Mouse (Mus musculus): Measurements from ENCODE around the gene Plcl1.

Plcl1 gene

DNA sequence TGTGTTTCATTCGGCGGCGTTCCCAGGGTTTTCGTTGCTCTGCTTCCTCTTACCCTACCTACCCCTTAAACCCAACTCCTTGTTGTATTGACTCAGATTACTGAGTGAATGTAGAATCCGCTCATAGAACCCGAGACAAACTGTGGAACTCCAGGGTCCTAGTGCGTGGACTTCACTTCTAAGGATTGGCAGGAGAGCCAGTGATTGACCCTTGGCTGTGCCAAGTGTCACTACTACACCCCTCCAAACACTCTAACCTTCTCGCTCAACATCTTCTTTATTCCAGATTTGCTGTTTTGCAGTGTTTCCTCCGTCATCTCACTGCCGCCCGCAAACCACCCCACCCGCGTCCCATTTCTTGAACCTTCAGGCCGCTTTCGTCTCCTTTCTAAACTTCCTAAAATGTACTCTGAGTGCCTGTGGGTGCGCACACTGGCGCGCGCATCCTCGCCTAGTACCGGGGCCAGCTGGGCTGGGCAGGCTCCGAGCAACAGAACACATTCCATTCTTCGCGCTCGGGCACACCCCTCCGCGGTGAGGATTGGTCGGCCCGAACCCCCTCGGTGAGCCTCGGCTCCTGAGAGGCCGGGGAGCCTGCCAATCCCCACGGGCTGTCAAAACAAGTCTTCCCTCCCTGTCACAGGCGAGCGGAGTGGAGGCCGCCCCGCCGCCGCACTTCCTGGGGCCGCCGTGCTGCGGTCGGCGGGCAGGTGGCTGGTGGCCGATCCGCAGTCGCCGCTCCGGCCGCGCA, at the start of gene Plcl1:
Plcl1 (plus strand) TSS at position 650 of the 751 bp plus-strand sequence.
- CTCF ChIA-PET = interaction anchor here (0.8 to 2.3 kb wide), 3 partner anchors 352 to 469 kb away, joined by 4 to 7 read pairs (median 5); no protein-coding TSS in a partner anchor

DNA sequence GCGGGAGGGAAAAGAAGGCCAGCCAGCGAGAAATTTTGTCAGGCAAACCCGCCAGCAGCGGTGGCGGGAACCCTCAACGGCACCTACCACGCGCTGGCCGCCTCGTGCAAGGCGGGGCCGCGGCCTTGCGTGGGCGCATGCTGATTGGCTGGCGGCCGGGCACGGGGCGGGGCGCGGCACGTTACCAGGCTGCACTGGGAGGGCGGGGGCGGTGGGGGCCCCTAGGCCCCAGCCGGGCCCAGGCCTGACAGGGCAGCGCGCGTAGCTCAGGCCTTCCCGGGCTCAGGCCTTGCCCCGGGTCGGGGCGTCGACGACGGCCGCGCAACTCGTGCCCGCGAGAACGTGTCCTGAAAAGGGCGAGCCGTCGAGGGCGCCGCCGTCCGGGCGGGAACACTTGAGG, 43.1 kb upstream of the Plcl1 start:
- CTCF ChIA-PET = no interaction called here

DNA sequence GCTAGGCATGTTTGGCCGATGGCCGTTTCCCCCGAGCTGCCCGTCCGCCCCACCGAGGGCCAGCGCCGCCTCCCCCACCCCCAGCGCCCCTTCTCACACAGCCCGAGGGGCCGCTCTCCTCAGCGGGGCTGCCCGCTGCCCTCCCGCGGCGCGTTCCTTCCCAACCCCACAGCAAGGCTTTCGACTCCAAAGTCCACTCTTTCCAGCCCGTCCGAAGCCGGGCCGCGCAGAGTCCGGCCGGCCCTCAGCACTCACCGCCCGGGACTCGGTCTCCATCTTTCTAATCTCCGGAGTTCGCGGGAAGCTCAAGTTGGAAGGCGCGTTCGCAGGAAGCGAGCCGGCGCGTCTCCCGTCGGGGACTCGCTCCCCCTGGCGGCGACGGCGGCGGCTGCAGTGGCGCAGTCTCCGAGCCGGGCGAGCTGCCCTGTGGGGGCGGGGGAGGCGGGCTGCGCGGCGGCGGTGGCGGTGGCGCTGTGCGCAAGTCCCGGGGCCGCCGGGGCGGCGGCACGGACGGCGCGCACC, 42.6 kb upstream of the Plcl1 start, which contains the start of gene Boll:
Boll (minus strand) TSS at position 426 of the 522 bp plus-strand sequence.
- CTCF ChIA-PET = interaction anchor here (1.1 kb wide), 1 partner anchor 14 kb away, joined by 4 read pairs; no protein-coding TSS in a partner anchor

DNA sequence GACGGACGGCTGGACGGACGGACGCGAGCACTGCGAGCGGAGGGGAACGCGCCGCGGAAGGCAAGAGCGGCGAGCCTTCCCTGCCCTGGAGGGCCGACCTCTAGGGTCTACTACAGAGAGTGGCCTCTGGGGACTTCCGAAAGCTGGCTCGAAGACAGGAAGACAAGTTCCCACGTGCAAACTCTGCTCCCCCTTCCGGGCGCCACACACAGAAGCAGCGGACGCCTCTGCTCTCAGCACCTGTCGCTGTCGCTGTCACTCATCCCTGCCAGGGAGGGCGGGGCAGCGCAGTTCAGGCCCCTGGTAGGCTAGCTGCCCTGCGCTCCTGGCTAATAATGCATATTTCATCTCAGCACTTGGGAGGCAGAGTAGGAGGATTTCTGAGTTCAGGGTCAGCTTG, 42.1 kb upstream of the Plcl1 start:
- CTCF ChIA-PET = interaction anchor here (1.1 kb wide), 1 partner anchor 14 kb away, joined by 4 read pairs; no protein-coding TSS in a partner anchor

DNA sequence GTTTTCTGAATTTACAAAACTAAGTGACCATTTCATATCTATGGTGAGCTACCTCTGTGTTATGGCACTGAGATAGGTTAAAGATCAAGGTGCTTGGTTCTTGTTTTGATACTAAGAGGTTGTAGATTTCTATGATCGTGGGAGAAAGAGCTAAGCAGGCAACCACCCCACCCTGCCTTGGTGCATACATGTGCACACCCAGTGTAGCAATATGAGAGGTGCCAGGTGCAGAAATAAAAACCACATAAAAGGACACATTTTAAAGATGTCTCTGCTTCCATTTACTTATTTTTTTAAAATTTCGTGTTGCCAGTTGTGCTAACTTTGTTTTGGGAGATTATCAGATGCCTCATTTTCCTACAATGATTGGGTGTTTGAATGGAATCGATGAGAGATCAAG, 33.1 kb upstream of the Plcl1 start:
- CTCF ChIA-PET = no interaction called here

DNA sequence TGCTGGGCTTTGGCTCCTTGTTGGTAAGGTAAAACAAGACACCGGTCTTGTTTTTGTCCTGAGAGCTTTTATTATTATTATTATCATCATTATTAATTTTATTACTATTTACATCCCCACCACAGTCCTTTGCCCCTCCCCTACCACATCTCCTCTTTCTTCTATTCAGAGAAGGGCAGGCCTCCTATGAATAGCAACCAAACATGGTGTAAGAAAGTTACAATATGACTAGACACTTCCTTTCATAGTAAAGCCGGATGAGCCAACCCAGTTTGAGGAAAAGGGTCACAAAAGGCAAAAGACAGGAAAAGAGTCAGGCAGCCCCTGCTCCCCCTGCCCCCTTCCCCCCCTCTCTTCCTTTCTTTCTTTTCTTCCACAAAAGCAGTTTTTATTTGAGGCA, 25.2 kb upstream of the Plcl1 start:
- CTCF ChIA-PET = interaction anchor here (0.6 kb wide), 1 partner anchor 15 kb away, joined by 3 read pairs; no protein-coding TSS in a partner anchor

DNA sequence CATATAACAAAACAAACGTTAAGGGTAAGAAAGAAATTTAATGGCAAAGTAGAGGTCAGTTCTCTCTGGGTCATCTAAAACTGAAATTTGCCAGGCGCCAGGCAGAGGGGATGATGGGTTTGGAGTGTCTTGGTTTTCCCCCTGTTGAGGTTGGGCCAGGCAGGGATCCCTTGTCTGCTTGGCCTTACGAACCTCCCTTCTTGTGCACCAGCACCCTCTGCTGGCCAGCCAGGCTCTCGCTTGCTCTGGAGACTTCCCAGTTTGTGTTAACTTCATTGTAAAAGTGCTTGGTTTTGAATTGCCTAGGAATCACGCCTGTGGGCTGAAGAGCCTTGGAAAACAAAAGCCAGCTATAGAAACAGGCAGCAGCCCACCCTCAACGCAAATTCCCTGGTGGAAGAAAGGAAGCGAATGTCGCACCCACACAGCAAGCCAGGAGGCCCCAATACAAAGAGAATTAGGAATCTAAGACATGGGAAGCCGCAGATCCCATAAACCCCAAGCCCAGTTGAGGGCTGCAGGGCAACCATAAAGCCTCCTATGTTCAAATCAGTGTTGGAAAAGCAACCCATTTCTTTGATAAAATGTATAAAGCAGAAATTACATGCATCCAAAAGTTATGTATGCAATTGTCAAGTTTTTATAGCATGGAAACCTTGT, 22.5 kb upstream of the Plcl1 start:
- CTCF ChIA-PET = interaction anchor here (1.0 kb wide), 1 partner anchor 144 kb away, joined by 4 read pairs; no protein-coding TSS in a partner anchor

DNA sequence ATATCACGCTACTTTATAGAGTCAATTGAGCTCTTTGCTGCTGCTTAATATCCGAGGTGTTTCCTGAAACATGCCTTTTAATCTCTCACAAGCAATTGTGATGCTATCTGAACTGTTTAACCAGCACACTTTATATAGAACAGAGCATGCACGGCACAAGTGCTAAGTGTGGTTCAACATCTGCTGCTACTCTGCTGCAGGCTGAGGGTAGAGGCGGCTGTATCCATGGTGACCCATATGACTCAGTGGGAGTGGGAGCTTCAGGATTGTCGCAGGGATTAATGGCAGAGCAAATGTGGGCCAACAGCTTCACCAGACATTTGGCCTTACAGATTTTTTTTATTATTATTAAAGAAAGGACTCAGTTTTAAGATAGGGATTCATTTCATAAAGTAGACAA, 5.8 kb upstream of the Plcl1 start:
- CTCF ChIA-PET = interaction anchor here (0.6 kb wide), 1 partner anchor 11 kb away, joined by 3 read pairs; no protein-coding TSS in a partner anchor

DNA sequence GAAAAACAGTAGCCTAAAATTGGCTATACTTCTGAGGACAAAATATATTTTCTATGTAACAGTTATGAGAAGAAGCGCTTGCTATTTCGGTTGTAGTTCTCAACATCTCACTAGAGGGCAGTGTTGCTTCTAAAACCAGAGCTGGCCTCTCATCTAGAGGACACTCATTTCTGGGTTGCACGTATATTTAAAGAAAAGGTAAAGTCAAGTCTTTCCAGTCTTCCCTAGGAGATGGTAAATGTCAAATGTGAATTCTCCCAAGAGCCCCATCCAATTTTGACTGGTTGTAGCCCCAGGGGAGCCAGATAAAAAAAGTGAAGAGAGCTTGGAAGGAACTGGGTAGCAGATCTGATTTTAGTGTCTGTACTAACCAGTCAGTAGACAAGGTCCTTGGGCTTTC, 1.3 kb upstream of the Plcl1 start:
- CTCF ChIA-PET = interaction anchor here (0.8 to 2.3 kb wide), 4 partner anchors 9 to 470 kb away, joined by 3 to 7 read pairs (median 4); no protein-coding TSS in a partner anchor

DNA sequence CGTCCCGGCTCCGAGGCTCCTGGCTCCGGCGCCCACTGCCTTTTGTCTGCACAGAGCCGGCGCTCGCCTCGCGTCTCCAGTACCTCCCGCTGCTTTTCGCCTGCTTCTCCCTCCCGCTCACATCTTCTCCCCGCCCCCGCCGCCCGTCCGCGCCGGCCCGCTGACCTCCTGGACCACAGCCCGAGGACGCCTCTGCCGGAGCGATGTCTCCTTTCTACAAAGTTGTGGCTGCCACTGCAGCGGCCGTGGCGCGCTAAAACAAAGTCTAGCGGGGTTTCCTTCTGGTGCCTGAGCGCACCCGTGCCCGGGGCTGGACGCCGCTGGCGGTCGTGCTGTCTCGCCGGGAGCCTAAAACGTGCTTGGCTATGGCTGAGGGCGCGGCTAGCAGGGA, 297 bp downstream of the Plcl1 start:
- CTCF ChIA-PET = interaction anchor here (0.8 kb wide), 1 partner anchor 468 kb away, joined by 4 read pairs; no protein-coding TSS in a partner anchor

DNA sequence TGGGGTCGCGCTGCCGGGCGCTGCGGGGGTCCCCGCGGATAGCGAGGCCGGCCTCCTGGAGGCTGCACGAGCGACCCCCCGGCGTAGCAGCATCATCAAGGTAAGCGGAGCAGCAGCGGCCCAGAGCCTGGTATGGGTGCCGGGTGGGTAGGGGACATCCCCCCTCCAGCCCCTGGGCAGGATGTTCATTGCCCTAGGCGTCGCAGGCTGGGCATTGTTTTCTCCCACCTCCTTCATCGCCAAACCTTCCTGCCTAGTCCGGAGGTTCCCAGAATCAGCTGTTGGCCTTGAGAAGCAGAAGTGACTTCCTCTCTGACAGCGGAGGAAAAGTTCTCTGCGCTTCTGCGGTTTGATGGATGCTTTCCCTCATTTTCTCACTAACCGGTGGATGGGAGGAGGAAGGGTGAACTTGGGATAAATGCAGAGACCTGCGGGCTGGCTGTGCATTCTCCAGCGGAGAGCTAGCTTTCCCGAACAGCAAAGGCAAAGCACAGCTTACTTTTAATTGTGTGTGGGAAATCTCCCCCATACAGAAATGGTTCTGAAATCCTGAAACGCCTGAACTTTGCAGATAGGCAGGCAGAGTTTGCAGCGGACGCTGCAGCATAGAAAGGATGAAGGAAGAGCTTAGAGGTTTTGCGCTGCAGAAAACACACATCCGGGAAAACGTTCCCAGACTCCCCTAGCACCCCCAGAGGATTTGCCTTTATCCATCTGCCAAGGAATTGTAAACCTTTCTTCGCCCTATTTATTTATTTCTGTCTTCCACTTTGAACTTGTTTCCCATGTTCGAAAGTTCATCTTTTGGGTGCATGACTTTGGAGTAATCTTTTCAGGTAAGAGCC, 1.0 kb downstream of the Plcl1 start:
- CTCF ChIA-PET = interaction anchor here (0.8 kb wide), 1 partner anchor 467 kb away, joined by 4 read pairs; no protein-coding TSS in a partner anchor

DNA sequence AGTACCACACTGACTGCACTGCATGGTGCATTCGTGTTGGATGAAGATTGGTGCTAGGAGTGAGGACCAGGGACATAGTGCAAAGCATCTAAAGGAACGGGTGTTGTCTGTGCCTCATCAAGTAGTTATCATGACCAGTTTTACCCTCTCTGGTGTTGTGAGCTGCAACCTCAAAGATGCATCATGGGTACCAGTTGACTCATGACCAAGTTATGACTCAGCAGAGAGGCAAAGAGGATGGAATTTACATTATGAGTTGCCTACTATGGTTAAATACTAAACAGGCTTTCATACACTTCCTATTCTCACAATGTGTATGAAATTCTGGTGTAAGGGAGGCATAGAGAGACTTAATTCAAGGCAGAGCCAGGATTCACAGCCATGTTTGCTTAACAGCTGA, 4.9 kb downstream of the Plcl1 start:
- CTCF ChIA-PET = interaction anchor here (0.7 kb wide), 1 partner anchor 11 kb away, joined by 3 read pairs; no protein-coding TSS in a partner anchor

DNA sequence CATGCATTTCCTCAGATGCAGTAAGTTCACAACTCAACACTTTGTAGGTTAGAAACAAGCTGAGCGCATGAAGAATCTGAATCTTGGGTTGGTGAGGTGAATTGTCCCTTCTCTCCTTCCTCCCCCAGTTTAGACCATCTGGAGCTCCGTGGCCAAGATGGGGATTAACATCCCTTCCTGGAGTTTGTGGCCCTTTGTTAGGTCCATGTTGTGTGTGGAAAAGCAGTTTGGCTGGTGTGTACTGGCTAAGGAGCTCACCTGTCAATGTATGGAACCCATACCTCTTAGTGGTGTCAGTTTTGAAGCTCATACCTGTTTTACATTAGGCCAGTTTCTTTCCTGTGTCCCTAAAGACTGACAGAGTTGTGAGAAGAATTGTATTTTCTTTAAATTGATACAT, 5.4 kb downstream of the Plcl1 start:
- CTCF ChIA-PET = interaction anchor here (0.7 kb wide), 1 partner anchor 12 kb away, joined by 3 read pairs; no protein-coding TSS in a partner anchor

DNA sequence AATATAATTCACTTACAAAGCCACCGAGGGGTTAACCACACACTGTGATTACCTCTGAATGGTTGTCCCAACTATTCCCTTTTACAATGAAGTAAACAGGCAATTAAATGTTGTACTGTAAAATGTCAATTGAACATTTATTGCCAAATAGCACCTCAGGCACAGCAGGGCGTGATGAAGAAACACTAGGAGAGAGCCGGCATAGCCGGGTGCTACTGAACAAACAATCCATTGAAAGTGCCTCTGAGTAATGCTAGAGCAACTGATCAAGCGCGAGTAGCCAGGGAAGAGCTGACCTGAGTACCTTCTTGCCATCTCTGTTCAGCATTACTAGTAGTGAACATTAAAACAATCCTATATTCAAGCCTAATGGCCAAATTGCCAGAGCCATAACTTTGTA, 6.8 kb downstream of the Plcl1 start:
- CTCF ChIA-PET = no interaction called here

DNA sequence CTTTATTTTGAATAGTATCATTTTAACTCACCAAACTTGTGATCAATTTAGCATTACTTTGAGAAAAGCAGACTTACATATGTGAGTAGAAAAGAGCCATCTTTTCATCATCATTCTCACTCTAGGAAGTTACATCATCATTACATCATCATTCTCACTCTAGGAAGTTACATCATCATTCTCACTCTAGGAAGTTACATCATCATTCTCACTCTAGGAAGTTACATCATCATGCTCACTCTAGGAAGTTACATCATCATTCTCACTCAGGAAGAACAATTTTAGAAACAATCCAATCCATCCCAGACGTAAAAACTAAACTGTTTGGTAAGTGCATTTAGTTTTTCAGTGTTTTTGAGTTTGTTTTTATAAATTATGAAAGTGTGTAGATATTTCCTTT, 7.8 kb downstream of the Plcl1 start:
- CTCF ChIA-PET = no interaction called here

DNA sequence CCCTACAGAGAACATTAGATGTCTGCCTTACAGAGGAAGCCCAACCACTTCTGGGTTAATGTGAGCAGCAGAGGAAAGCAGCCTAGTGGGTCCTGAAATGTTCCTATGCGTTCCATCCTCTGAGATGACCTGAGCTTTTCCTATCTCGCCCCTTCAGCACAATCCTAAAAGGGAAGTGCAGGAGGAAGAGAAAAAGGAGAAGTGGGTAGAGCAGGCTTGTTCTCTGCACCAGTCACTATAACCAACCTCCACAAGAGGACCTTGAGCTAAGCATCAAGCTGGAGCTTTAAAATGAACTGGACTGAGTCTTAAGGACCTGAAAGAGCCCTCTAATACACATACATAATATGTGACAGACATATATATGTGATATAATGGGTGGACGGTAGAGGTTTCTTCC, 13.2 kb downstream of the Plcl1 start:
- CTCF ChIA-PET = no interaction called here

DNA sequence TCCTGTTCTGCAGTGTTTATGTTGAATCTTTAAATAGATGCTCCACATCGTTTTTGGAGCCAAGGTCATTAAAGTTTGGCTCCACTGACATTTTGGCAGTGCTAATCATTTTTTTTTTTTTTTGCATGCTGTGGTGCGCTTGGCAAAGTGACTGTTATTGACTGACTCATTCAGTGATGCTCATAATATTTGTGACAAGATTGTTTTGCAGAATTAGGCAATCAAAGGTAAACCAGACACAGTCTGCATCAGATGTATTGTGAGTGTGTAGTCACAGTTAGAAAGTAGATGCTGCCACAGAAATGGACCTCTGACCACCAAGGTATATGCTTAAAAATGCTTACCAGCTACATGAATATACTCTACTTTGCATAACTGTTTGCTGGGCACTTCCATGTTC, 21.9 kb downstream of the Plcl1 start:
- CTCF ChIA-PET = no interaction called here

DNA sequence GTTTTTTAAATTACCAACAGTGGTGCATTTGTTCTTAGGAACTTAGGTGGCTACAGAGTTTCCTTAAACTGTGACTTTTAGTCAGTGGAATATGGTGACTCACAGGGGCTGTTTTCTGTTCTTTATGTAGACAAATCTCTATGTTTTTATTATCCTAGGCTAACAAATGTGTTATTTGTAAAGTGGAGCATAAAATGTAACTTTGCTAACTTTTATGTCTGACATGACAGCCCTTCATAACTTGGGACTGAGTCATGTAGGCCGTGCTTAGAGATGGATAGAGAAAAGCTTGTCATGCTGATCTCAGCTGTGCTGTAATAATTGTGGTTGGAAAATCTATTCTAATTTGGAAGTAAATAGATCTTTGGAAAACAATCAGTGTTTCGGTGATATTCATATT, 23.3 kb downstream of the Plcl1 start:
- CTCF ChIA-PET = no interaction called here

DNA sequence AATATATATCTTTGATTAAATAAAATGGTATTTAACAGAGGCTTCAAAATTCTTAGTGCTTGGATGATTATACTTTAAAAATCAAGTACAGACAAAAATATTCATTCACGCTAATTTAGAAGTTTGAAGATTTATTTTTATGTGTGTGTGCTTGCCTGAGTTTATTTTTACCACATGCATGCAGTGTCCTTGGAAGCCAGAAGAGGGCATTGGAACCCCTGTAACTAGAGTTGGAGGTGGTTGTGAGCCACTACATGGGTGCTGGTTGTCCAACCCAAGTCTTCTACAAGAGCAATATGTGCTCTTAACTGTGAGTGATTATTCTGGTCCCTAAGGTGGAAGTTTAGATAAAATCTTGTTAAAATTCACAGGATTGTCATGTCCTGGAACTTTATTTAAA, 24.0 kb downstream of the Plcl1 start:
- CTCF ChIA-PET = interaction anchor here (0.8 kb wide), 1 partner anchor 10 kb away, joined by 4 read pairs; no protein-coding TSS in a partner anchor

DNA sequence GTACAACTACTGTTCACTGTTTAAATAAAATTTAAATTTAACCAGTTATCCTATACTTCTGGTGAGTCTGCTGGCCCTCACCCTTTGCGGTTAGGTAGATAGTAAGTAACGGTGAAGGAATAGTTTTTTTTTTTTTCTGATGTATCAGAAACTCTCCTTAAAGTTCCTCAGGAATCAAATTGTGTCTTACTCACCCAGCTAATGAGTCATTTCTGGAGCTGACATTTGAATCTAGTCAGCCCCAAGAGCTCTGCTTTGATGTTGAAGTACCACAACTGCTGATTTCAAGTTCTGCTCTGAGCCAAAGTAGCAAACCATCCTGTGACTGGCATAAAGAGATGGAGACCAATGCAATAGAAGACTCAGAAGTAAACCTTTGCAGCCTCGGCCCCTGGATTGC, 24.9 kb downstream of the Plcl1 start:
- CTCF ChIA-PET = interaction anchor here (0.8 kb wide), 1 partner anchor 9 kb away, joined by 4 read pairs; no protein-coding TSS in a partner anchor

DNA sequence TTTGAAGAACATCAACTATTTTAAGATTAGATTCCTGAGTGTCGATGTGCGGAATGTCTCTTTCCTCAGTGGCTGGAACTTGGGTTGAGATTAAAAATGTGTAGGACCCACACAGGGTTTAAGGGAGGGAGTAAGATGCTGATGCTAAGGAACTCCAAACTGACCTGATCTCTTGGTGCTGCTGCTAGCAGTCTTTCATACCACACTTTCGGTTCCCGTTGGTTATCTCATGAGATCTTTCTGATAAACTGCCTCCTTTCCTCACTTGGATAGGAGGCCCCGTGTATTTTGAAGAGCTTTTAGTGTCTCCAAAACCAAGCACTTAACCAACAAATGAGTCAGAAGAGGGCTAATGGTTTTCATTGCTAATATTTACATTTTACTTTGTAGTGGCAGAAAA, 30.9 kb downstream of the Plcl1 start:
- CTCF ChIA-PET = no interaction called here
